Mouse (Mus musculus): ENCODE results near the gene Dad1.

The Dad1 gene

GRCm38 (mm10) chr14:54205904-54206303 lies 48.0 kb downstream of the Dad1 start:
- DNase-seq (ENCODE audit: low spot score): no peak

GRCm38 (mm10) chr14:54204786-54205185 lies 49.1 kb downstream of the Dad1 start:
- DNase-seq (ENCODE audit: low spot score): no peak

- DNase-seq (ENCODE audit: low spot score): no peak
These were observed 49.6 kb downstream of the Dad1 start for GRCm38 (mm10) chr14:54204311-54204710.

- DNase-seq (ENCODE audit: low spot score): no peak
These were observed 50.1 kb downstream of the Dad1 start for GRCm38 (mm10) chr14:54203776-54204175.

GRCm38 (mm10) chr14:54203207-54203606 lies 50.7 kb downstream of the Dad1 start:
- DNase-seq (ENCODE audit: low spot score): no peak

- no peak for DNase-seq (ENCODE audit: low spot score)
These were observed 53.5 kb downstream of the Dad1 start for GRCm38 (mm10) chr14:54200363-54200762.

- no peak for DNase-seq (ENCODE audit: low spot score)
These were observed 54.2 kb downstream of the Dad1 start for GRCm38 (mm10) chr14:54199662-54200061.

- no peak for DNase-seq (ENCODE audit: low spot score)
These were observed 56.2 kb downstream of the Dad1 start for GRCm38 (mm10) chr14:54197740-54198139.

- DNase-seq (ENCODE audit: low spot score): no peak
These were observed 58.0 kb downstream of the Dad1 start for GRCm38 (mm10) chr14:54195838-54196423.

- DNase-seq (ENCODE audit: low spot score): no peak
These were observed 60.4 kb downstream of the Dad1 start for GRCm38 (mm10) chr14:54193354-54194133.

- no peak for DNase-seq (ENCODE audit: low spot score)
These were observed 61.4 kb downstream of the Dad1 start for GRCm38 (mm10) chr14:54192462-54192847.

GRCm38 (mm10) chr14:54191594-54192461 lies 62.1 kb downstream of the Dad1 start:
- no peak for DNase-seq (ENCODE audit: low spot score)

- no peak for DNase-seq (ENCODE audit: low spot score)
These were observed 62.9 kb downstream of the Dad1 start for GRCm38 (mm10) chr14:54191026-54191390.

- DNase-seq (ENCODE audit: low spot score): no peak
These were observed 63.4 kb downstream of the Dad1 start for GRCm38 (mm10) chr14:54190305-54191025.

GRCm38 (mm10) chr14:54189255-54189654 lies 64.6 kb downstream of the Dad1 start:
- no peak for DNase-seq (ENCODE audit: low spot score)

GRCm38 (mm10) chr14:54187211-54187610 lies 66.7 kb downstream of the Dad1 start:
- no peak for DNase-seq (ENCODE audit: low spot score)
